Mouse (Mus musculus) bone marrow macrophage, adult 2 months (primary cell): ENCODE data around the gene Taar5. TPM values are rescaled to one million over a fixed set of nuclear protein-coding genes. Genes with fewer than 3 reads are reported as not detected.

Source experiments
- H3K27ac ChIP-seq: 2 replicates; pipeline ENCODE4 v1.5.1; 2012; ENCODE audit warnings: low read depth, low read length; ENCODE audit not compliant: insufficient read depth
- H3K4me1 ChIP-seq: 2 replicates; pipeline ENCODE4 v1.6.1; 2012; ENCODE audit warnings: low read length; ENCODE audit not compliant: control insufficient read depth, insufficient read depth
- H3K4me3 ChIP-seq: 2 replicates; pipeline ENCODE4 v1.5.1; 2012; ENCODE audit warnings: mild to moderate bottlenecking, low read length, moderate library complexity; ENCODE audit not compliant: insufficient read depth
- CTCF ChIP-seq: IDR thresholded peaks from 2 replicates; pipeline ENCODE4 v1.5.1; 2012; ENCODE audit warnings: low read depth, mild to moderate bottlenecking, low read length, moderate library complexity
- POLR2A ChIP-seq: IDR thresholded peaks from 2 replicates; pipeline ENCODE4 v1.6.1; 2012; ENCODE audit warnings: mild to moderate bottlenecking, low read depth, low read length, borderline replicate concordance
- polyA plus RNA-seq: library from polyadenylated mRNA; stranded (reverse); fragments of >200 nt; gene quantifications from 2 replicates; pipeline ENCODE4 v1.2.4, GENCODE M21; 2012; ENCODE audit not compliant: missing spikeins, insufficient read depth, insufficient read length

Gene Taar5
- polyA plus RNA-seq, 1 experiment: not detected

DNA sequence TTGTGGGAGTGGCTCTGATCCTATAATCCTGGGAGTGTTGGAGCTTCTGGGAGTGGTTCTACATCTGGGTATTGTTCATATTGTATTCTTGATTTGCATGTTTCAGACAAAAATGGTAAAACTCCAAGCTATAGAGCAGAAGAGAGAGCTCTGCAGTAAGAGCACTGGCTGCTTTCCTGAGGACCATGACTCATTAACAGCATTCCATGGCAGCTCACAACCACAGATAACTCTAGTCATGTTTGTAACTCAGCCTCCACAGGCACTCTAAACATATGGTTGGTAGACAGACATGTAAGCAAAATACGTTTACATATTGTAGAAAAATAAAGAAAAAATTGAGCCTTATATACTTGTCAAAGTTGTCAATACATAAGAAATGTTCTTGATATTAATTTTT lies 35.9 kb downstream of the Taar5 start:
- no peak overlapping the region for H3K27ac ChIP-seq
- no peak for TF ChIP-seq POLR2A
- no peak for TF ChIP-seq CTCF
- no peak overlapping the region for H3K4me3 ChIP-seq
- no peaks in the 10 kb centered on the region for H3K4me1 ChIP-seq

DNA sequence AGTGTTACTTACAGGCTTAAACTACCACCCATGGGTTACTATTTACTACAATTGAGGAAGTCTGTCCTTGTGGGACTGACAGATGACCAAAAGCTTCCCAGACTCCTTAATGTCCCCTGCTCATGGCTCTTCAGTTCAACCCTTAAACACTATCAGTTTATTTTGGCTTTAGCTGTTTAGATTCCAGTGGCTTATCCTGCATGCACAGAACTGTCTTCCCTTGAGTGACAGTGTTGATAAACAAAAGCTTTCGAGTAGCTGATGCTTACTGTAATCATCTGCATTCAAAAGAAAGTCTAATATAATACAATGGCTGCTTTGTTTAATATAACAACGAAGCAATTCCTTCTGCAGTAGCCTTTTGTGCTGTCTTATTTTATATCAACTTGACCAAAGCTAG lies 36.5 kb downstream of the Taar5 start:
- TF ChIP-seq CTCF (no peak), POLR2A (no peak)
- Histone ChIP-seq H3K4me3 (no peak overlapping the region), H3K4me1 (no peaks in the 10 kb centered on the region), H3K27ac (no peak overlapping the region)

DNA sequence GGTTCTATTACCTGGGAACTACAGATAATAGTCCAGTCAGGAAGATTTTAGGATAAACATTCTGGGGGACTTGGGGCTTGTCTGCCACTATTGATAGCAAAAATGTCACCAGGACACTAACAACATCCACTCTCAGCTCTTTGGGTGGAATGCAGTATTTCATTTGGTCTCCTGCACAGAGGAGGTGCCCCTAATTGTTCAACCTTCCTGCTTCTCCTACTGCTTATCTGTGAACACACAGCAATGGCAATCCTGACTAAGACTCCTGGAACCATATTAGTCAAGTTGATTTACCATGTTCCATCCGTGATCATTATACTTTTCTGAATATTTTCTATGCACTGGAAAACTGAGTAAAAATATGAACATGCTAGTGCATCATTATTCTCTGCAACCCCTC lies 37.6 kb downstream of the Taar5 start:
- TF ChIP-seq CTCF (no peak), POLR2A (no peak)
- H3K4me3 ChIP-seq: no peak overlapping the region
- no peak overlapping the region for H3K27ac ChIP-seq
- H3K4me1 ChIP-seq: no peaks in the 10 kb centered on the region

Other genes with a start within 250 kb of the Taar5 start
- 182 and 264 TPM in 2 replicates for gene Rps12, start 183.4 kb upstream of the Taar5 start, polyA plus RNA-seq
- 1.0 and 6.7 TPM in 2 replicates for gene Slc18b1, start 173.7 kb upstream of the Taar5 start, polyA plus RNA-seq
- 1.8 TPM in 2 replicates for gene Vnn3, start 119.2 kb upstream of the Taar5 start, polyA plus RNA-seq
- not detected in 2 replicates for gene Vnn1, start 76.0 kb upstream of the Taar5 start, polyA plus RNA-seq
- gene Taar1, start 50.4 kb upstream of the Taar5 start, polyA plus RNA-seq: not detected in 2 replicates
- not detected in 2 replicates for gene Taar2, start 32.1 kb upstream of the Taar5 start, polyA plus RNA-seq
- gene Taar3, start 21.1 kb upstream of the Taar5 start, polyA plus RNA-seq: not detected in 2 replicates
- gene Taar4, start 10.2 kb upstream of the Taar5 start, polyA plus RNA-seq: not detected in 2 replicates
- not detected in 2 replicates for gene Taar6, start 14.9 kb downstream of the Taar5 start, polyA plus RNA-seq
- not detected in 2 replicates for gene Taar7a, start 22.8 kb downstream of the Taar5 start, polyA plus RNA-seq
- not detected in 2 replicates for gene Taar7b, start 29.2 kb downstream of the Taar5 start, polyA plus RNA-seq
- gene Taar7d, start 56.5 kb downstream of the Taar5 start, polyA plus RNA-seq: not detected in 2 replicates
- gene Taar7e, start 66.9 kb downstream of the Taar5 start, polyA plus RNA-seq: not detected in 2 replicates
- not detected in 2 replicates for gene Taar7f, start 78.8 kb downstream of the Taar5 start, polyA plus RNA-seq
- gene Taar8a, start 105.8 kb downstream of the Taar5 start, polyA plus RNA-seq: not detected in 2 replicates
- not detected in 2 replicates for gene Taar8b, start 121.6 kb downstream of the Taar5 start, polyA plus RNA-seq
- not detected in 2 replicates for gene Taar8c, start 131.2 kb downstream of the Taar5 start, polyA plus RNA-seq
- not detected in 2 replicates for gene Taar9, start 138.8 kb downstream of the Taar5 start, polyA plus RNA-seq
- 140 and 151 TPM in 2 replicates for gene Stx7, start 178.6 kb downstream of the Taar5 start, polyA plus RNA-seq